Mouse (Mus musculus) adrenal gland, postnatal 14 days (tissue): Measurements from ENCODE around the gene Txndc16. TPM values are rescaled to one million over a fixed set of nuclear protein-coding genes. Genes with fewer than 3 reads are reported as not detected.

Source experiments
- DNase-seq: peaks from one replicate; pipeline ENCODE4 v3.0.0; 2021; ENCODE audit warnings: mixed read lengths
- total RNA-seq: library from RNA; stranded (reverse); gene quantifications from 2 replicates; pipeline ENCODE4 v1.2.3, GENCODE M21; 2021

Gene Txndc16
- total RNA-seq, 1 experiment from 2014 or later = 17.7 TPM

DNA sequence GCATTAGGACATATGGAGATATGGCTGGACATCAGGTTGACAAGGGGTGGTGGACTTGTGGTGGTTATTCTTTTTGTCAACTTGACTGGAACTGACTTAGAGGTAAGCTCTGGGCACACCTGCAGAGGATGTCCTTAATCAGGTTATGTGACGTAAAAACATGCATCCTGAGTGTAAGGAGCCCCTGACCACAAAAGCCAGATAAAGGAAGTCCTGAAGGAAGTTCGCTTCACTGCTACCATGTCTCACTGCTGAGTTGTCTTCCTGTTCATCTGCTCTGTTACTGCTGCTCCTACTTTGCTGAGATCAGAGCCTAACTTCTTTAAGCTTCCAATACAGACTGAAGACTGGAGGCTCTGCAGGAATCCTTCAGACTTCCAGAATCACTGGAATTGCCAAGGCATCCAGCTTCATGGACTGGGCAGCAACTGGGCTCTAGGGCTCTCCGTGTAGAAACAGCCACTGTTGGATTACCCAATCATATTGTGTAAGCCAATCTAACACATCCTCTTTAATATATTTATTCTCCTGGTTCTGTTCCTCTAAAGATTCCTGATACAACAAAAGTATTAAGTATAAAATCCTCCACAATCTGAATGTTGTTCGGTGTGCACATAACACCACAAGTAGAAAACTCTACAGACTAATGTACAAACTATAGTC, 64.5 kb downstream of the Txndc16 start:
- no peak for DNase-seq

DNA sequence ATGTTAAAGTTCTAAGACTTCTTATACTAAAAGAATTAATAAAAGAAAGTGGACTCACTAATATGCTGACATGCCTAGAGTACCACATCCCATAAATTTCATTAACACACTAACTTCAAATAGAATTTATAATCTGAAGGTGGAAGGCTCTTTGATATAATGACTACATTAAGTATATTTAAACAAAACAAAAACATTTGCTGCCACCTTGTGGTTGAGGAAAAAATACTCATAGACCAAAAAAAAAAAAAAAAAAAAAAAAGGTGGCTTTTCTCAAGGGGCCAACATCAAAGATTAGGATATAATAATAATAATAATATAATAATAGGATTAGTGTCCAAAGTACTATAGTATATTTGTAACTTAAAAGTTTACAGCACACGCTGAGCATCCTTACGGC, 66.9 kb downstream of the Txndc16 start:
- DNase-seq = no peak

DNA sequence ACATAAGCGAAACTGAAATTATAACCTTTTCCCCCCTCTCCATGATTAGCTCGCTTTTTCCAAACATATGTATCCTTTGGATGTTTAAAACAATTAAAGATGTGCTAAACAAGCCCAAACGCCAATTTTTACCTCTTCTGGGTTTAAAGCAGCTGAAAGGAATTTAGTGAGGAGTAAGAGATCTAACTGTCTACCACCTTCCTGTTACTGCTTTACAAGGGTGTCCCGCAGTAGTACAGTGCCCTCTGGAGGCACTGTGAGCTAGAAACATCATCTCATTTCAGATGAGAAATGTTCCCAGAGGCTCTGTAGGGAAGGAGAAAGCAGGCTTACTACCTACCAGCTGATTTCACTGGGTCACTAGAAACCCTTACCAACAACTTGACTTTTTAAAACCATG, 77.6 kb downstream of the Txndc16 start:
- peak; percentile 48 for DNase-seq

DNA sequence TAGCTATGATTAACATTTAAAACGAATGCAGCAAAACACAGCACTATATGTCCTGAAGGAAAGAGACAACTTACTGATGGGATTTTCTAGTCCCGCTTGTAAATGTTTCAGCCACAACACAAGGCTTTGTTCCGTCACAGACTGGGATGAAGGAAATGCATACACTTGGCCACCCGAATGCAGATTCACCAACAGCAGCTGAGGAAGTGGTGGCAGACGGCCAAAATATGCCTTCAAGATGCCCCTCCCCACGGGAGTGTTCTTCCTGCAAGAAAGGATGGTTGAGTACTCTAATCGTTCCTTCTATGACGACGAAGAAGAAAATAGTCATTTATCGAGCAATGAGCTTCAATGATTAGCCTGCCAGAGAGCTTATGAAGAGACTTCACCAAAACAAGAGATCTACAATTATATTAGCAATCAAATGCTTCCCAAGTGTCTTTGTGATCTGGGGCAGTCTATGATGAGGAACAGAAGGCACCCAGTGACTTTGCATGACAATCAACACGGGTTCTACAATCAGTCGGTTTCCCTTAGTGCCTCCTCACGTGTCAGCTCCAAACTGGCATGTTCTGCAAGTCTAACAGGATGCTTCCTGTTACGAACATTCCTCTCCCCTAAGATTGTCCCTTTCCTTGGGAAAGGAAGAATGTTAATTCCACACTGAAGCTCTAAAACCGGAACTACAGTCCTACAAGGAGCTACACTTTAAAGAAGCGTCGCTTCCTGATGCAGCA, 79.6 kb downstream of the Txndc16 start:
- peak; percentile 9 for DNase-seq

DNA sequence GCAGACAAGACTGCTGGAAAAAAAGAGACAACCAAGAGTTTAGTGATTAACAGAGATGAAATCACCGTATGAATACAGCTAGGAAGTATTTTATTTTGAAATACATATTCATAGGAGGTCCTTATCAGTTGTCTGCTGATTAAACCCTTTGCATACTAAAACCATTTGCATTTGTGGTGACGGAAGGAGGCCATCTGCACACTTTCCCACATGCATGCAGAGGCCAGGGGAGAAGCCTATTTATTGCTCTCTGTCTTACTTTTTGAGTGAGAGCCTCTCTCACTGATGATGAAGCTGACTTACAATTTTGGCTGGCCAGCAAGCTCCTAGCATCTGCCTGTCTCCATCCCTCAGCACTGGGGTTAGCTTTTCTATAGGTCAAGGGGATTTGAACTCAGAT, 84.2 kb downstream of the Txndc16 start:
- no peak for DNase-seq

DNA sequence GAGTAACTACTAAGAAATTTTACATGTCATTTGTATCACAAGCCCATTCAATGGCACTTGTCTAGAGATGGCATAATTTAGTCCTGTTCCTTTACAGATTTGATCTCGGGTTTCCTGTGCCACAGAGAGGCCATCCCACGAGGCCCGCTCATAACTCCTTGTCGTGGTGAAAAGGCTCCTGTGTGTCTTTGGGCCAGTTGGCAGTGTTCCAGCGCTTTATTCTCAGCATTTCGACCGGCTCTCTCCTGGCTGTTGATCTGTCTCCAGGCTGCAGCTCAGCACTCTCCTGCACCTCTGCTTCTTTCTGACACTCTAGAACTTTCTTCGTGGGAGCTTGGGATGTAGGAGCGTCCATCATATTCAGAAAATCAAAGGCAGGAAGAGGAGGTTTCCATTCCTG, 84.6 kb downstream of the Txndc16 start:
- peak; percentile 59 for DNase-seq

DNA sequence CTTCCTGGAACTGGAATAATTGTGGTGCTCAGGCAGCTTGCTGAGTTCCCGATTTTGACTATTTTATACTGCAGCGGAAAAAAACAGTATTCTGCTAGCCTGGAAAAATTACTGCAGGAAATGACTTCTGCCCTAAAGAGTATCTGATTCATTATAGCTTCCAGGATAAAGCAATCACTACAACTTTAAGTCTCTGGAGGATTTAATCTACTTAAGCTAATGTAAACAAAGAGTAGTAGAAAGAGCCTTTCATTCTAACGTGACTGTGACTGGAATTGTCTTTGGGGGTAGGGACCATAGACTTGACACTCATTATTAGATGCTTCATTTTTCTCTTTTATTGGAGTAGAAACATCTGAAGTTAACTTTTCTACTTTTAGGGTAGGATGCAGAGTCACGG, 101.8 kb downstream of the Txndc16 start:
- DNase-seq = no peak

DNA sequence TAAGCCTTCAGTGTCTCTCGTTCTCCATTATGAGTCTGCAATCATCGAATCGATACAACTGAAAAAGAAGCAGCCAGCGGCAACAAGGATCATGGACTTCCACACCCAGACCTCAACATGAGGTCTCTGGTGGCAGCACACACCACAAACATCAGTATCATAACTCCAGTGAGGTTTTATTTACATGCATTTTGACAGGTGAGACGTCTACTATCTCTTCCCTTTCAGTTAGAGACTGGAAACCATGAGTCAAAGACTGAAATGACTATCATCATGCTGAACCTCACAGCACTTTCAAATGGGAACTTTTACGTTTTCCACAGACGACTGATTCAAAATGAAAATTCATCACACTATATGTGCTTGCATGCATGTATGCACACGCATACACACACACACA, 117.9 kb downstream of the Txndc16 start:
- no peak for DNase-seq

DNA sequence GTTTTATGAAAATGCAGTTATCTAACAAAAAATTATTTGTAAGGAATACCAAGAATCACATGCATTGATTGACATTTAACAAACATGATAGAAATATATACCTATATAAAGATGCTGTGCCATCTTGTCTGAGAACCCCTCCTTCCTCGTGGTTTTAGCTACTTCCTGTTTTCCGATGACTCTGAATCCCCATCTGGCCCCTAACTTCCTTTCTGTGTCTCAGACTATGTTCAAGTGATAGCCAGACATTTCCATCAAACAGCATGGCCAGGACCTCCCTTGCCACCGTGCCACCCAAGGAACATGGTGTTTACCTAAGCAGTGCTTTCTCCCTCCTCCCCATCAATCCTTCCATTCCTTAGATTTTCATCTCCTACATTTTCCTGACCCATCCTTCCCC, 127.8 kb downstream of the Txndc16 start:
- no peak for DNase-seq

DNA sequence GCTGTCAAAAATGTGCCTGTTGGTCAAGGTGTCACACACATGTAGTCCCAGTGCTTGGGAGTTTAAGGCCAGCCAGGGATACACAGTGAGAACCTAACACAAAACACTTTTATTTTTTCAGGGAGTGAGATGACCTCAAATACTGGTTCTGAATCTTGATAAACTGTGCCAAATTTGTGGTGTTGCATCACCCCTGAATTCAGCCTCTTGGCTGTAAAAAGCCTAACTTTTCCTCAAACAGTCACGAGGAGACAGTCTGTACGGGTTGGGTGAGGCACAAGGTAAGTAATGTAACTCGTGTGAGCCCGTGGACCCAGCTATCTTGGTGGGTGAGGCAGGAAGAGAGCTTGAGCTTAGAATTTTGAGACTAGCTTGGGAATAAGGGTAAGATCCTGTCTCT, 130.1 kb downstream of the Txndc16 start:
- DNase-seq = peak; percentile 34

DNA sequence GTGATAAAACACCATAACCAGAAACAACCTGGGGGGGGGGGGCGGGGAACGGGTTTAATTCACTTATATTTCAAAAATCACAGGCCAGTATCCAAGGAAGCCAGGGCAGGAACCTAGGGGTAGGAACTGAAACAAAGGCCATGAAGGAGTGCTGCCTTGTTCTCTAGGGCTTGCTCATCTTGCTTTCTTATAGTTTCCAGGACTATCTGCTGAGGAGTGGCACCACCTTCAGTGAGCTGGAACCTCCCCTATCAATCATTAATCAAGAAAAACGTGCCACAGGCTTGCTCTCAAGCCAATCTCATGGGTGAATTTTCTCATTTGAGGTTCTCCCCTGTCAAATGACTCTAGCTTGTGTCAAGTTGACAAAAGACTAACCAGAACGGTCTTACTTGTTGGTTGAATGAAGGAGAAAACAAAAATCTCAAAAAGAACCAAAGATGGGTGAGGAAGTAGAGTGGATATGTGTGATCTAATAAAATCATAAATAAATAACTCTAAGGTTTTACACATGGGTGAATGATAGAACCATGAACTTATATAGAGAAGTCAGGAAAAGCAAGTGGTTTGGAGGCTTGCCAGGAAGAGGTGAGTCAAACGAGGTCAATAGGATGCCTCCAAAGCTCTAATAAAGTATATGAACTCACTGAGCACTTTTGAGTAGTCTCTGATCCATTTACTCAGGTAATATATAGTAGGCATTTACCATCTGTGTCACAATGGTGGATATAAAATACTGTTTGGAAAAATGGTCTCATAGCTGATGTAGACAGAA, 134.3 kb downstream of the Txndc16 start:
- DNase-seq = no peak

DNA sequence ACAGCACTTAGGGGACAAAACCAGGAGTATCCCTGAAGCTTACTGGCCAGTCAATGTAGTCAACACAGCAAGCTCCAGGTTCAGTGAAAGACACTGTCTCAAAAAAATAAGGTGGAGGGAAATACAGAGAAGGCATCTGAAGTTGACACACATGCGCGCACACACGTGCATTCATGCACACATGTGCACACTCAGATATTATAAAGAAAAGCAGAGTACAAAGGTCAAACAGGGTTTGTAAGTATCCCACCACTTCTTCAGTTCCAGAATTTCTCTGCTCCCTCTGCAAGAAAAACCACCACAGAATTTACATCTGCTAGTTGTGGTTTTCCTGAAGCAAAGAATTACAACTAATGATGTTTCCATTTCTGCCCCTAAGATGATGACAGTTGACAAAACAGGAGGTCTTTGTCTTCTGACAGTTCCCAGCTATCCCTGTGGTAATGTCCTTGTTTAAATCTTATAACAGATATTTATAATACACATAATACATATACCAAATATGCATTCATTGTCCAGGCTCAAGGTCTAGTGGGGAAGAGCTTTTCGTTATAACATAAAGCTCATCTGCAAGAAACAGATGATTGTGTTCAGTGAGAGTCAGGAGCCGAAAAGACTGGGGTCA, 135.4 kb downstream of the Txndc16 start:
- no peak for DNase-seq

DNA sequence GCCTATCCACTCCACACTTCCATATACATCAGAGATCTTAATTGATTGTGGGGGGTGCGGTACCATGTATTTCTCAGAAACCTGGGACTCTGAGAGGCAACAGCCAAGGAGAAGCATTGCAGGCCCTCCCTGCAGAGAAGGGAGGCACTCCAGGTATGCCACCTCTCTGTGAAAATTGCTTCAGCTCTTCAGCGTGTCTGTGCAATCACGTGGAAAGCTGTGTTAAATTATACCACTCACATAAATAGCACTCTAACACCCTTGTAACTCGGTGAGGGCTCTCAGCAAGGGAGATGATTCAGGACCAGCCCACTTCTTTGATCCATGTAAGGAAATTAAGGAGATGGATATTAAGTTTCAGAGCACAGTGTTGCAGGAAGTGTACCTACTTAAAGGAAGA, 136.6 kb downstream of the Txndc16 start:
- DNase-seq = no peak

Other genes starting within 250 kb of the Txndc16 start
- 1.1 and 2.2 TPM in 2 replicates for gene Ptger2, start 232.1 kb downstream of the Txndc16 start, total RNA-seq
- 0.89 and 3.0 TPM in 2 replicates for gene Gpr137c, start 611 bp downstream of the Txndc16 start, total RNA-seq
- 33.7 and 37.0 TPM in 2 replicates for gene Ero1l, start 98.4 kb upstream of the Txndc16 start, total RNA-seq
- gene Psmc6, start 109.5 kb upstream of the Txndc16 start, total RNA-seq = 114 and 121 TPM in 2 replicates
- gene Styx, start 130.8 kb upstream of the Txndc16 start, total RNA-seq = 28.5 and 32.3 TPM in 2 replicates
- gene Gnpnat1, start 184.6 kb upstream of the Txndc16 start, total RNA-seq = 36.1 and 36.8 TPM in 2 replicates